8 mouse cellular contexts compared by ENCODE assay signal in the genomic region with DNA sequence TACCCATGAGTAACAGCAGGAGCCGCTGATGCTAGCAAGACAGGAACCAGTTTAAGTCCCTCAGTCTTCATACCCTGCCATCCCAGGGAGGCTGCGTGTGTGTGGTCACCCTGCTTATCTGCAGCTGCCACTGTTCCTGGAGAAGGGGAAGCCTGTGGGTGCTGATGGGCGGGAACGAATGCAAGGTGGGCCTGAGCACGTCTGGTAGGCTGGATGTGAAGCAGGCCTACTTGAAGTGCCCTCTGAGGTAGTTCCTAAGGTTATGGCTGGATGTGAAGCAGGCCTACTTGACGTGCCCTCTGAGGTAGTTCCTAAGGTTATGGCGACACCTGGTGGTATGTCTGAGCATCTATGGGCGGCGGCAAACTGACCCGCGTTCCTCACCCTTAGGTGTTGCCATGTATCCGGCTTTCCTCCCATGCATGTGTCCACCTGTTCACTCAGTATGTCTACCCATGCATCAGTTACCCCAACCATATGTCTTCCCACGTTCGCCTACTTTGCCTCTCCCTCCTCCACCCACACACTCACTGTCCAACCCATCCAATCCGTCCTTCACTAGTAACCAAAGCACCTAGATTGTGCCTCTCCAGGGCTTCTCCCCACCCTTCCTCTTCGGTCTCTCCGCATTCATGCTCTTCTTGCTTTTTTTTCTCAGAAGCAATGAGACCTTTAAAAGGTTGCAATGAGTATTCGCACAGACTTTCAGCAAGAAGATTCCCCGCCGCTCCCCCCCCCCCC. TPM values are rescaled to one million over a fixed set of nuclear protein-coding genes. Genes with fewer than 3 reads are reported as not detected.
DNase-seq lines count a peak whose midpoint lies in the region; ATAC-seq and TF ChIP-seq lines count a peak whose summit lies in the region.

No protein-coding gene starts in this region.

- TF ChIP-seq CTCF in embryonic fibroblast, embryonic 13.5 days (IDR thresholded peaks at IDR 0.05; ENCODE audit: borderline replicate concordance, insufficient read depth, low read length) = peak; percentile 91

- H3K9me3 ChIP-seq in heart, embryonic 12.5 days (replicated peaks) = no peaks in the 10 kb centered on the region
- no peaks in the 10 kb centered on the region for H3K9me3 ChIP-seq in kidney, embryonic 15.5 days (replicated peaks)
- no peaks in the 10 kb centered on the region for H3K9me3 ChIP-seq in limb, embryonic 15.5 days

- H3K9ac ChIP-seq in heart, embryonic 12.5 days = no peak overlapping the region
- no peak overlapping the region for H3K9ac ChIP-seq in kidney, embryonic 15.5 days
- H3K9ac ChIP-seq in limb, embryonic 15.5 days = no peak overlapping the region

- no peak overlapping the region for H3K27ac ChIP-seq in embryonic fibroblast, embryonic 13.5 days (ENCODE audit: insufficient read depth, low read length)
- H3K27ac ChIP-seq in heart, embryonic 12.5 days (ENCODE audit: poor library complexity, severe bottlenecking) = no peak overlapping the region
- no peak overlapping the region for H3K27ac ChIP-seq in kidney, embryonic 15.5 days
- H3K27ac ChIP-seq in limb, embryonic 15.5 days = no peak overlapping the region

- H3K36me3 ChIP-seq in heart, embryonic 12.5 days = no peaks in the 10 kb centered on the region
- H3K36me3 ChIP-seq in kidney, embryonic 15.5 days = no peaks in the 10 kb centered on the region
- H3K36me3 ChIP-seq in limb, embryonic 15.5 days = no peaks in the 10 kb centered on the region

- H3K4me3 ChIP-seq in embryonic fibroblast, embryonic 13.5 days (ENCODE audit: insufficient read depth, low read length) = no peak overlapping the region
- no peak overlapping the region for H3K4me3 ChIP-seq in heart, embryonic 12.5 days
- H3K4me3 ChIP-seq in kidney, embryonic 15.5 days (replicated peaks) = no peak overlapping the region
- no peak overlapping the region for H3K4me3 ChIP-seq in limb, embryonic 15.5 days

- no peak for TF ChIP-seq POLR2A in embryonic fibroblast, embryonic 13.5 days (IDR thresholded peaks at IDR 0.05; ENCODE audit: low read depth, low read length)

- ATAC-seq in heart, embryonic 12.5 days (ENCODE audit: insufficient number of reproducible peaks, low FRiP score) = peak; percentile 48
- peak; percentile 33 for ATAC-seq in kidney, embryonic 15.5 days (replicated peaks; ENCODE audit: low FRiP score)
- peak; percentile 61; the same call in 1 of the 2 replicates for ATAC-seq in limb, embryonic 15.5 days (ENCODE audit: insufficient number of reproducible peaks, low FRiP score, low TSS enrichment, low read depth)
- ATAC-seq in monocyte, adult 5-6 weeks (replicated peaks; ENCODE audit: insufficient number of reproducible peaks, low FRiP score, low TSS enrichment, poor library complexity, severe bottlenecking) = peak; percentile 95

- H3K4me2 ChIP-seq in heart, embryonic 12.5 days = peak overlapping the region; percentile 23; the same call in 1 of the 2 replicates
- peak overlapping the region; percentile 28; the same call in 1 of the 2 replicates for H3K4me2 ChIP-seq in kidney, embryonic 15.5 days
- no peak overlapping the region for H3K4me2 ChIP-seq in limb, embryonic 15.5 days

- DNase-seq in CD4-positive helper T cell, adult 2 months (ENCODE audit: low read depth, low spot score) = peak; percentile 75
- DNase-seq in brain, adult 2 months (ENCODE audit: low read depth, low spot score) = peak; percentile 93
- peak; percentile 53 to 59 for DNase-seq in spleen, postnatal 36 days (ENCODE audit: low spot score in 2 of 2)

- H3K27me3 ChIP-seq in heart, embryonic 12.5 days (replicated peaks) = peaks cover 63% of the 10 kb centered on the region
- H3K27me3 ChIP-seq in kidney, embryonic 15.5 days = peaks cover 21% of the 10 kb centered on the region
- peaks cover 15% of the 10 kb centered on the region for H3K27me3 ChIP-seq in limb, embryonic 15.5 days

- WGBS in heart, embryonic 12.5 days = 23% methylated on average over 20 of the region's 20 CpGs
- 21% methylated on average over 20 of the region's 20 CpGs for WGBS in kidney, embryonic 15.5 days
- 24% methylated on average over 20 of the region's 20 CpGs for WGBS in limb, embryonic 15.5 days

- no peaks in the 10 kb centered on the region for H3K4me1 ChIP-seq in embryonic fibroblast, embryonic 13.5 days (ENCODE audit: control insufficient read depth, insufficient read depth, low read length)
- no peaks in the 10 kb centered on the region for H3K4me1 ChIP-seq in heart, embryonic 12.5 days (replicated peaks)
- 0 out of 2 replicates have a peak, but pooled peaks cover 5% of the 10 kb centered on the region for H3K4me1 ChIP-seq in kidney, embryonic 15.5 days
- H3K4me1 ChIP-seq in limb, embryonic 15.5 days = 0 out of 2 replicates have a peak, but pooled peaks cover 4% of the 10 kb centered on the region

RNA-seq across cellular contexts. Expression of gene Cacna1a, which starts 30.4 kb away (rescaled TPM):
- 7.2 and 8.8 TPM in 2 replicates for polyA plus RNA-seq in embryonic fibroblast, embryonic 13.5 days (2011; ENCODE audit: insufficient read length, low read depth, missing spikeins)
- 9.2 and 9.4 TPM in 2 replicates for polyA plus RNA-seq in heart, embryonic 12.5 days (2016; fragmentation: Nextera tagmentation; extraction: Ambion mirVana)
- polyA plus RNA-seq in kidney, embryonic 15.5 days (2015; fragmentation: Nextera tagmentation; extraction: Ambion mirVana) = 2.2 and 4.0 TPM in 2 replicates
- 3.3 and 5.2 TPM in 2 replicates for polyA plus RNA-seq in limb, embryonic 15.5 days (2015; fragmentation: Nextera tagmentation; extraction: Ambion mirVana)
- total RNA-seq in monocyte, adult 5-6 weeks (2017) = 0.10 to 0.96 TPM in 2 of 3 replicates, not detected in the other

Comparison
In these comparisons a context has a peak if more than half of its experiments do, and no peak if none do; other contexts are left out.
1. ATAC-seq: peak in every context shown above with its lines; median percentile 95 in monocyte, adult 5-6 weeks; 61 in limb, embryonic 15.5 days; 48 in heart, embryonic 12.5 days; 33 in kidney, embryonic 15.5 days.